Mouse (Mus musculus) monocyte, adult 5-6 weeks (primary cell): ENCODE results near the gene Pctp. TPM values are rescaled to one million over a fixed set of nuclear protein-coding genes. Genes with fewer than 3 reads are reported as not detected.
A peak's percentile ranks its signal among the peaks of the same experiment; 100 is the strongest.

Experiments used
- ATAC-seq: fragments of 153-309, 156-312 bp; replicated peaks from 2 replicates; pipeline ENCODE4 v1.8.0; 2017; ENCODE audit warnings: mild to moderate bottlenecking; ENCODE audit not compliant: low TSS enrichment, insufficient number of reproducible peaks, severe bottlenecking, poor library complexity, low FRiP score
- total RNA-seq: library from RNA; stranded (forward); fragments of 200-1000, 200-491, 200-594 nt; gene quantifications from 3 replicates; pipeline ENCODE4 v1.2.3, GENCODE M21; 2017

Pctp gene
- total RNA-seq, 1 experiment from 2014 or later = 16.6 TPM

- no peak for ATAC-seq
Observed at GRCm38 (mm10) chr11:90019161-90019560, 16.5 kb upstream of the Pctp start.

- no peak for ATAC-seq
Observed at GRCm38 (mm10) chr11:90015281-90015680, 12.6 kb upstream of the Pctp start.

DNA sequence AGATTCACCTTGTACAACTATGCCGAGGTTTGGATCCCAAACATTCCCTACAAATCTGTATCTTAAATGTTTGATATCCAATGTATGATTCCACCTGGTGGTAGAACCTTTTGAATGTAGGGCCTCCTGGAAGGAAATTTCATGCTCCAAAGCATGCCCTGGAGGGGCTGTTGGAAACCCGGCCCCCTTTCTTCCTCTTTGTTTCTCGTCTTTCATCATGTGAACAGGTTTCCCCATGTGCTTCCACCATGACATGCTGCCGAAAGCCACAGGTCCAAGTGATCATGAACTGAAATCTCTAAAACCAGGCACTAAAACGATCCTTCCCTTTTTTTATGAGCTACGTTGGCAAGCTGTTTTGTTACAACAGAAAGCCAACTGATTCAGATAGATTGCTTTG, 11.0 kb upstream of the Pctp start:
- no peak for ATAC-seq

DNA sequence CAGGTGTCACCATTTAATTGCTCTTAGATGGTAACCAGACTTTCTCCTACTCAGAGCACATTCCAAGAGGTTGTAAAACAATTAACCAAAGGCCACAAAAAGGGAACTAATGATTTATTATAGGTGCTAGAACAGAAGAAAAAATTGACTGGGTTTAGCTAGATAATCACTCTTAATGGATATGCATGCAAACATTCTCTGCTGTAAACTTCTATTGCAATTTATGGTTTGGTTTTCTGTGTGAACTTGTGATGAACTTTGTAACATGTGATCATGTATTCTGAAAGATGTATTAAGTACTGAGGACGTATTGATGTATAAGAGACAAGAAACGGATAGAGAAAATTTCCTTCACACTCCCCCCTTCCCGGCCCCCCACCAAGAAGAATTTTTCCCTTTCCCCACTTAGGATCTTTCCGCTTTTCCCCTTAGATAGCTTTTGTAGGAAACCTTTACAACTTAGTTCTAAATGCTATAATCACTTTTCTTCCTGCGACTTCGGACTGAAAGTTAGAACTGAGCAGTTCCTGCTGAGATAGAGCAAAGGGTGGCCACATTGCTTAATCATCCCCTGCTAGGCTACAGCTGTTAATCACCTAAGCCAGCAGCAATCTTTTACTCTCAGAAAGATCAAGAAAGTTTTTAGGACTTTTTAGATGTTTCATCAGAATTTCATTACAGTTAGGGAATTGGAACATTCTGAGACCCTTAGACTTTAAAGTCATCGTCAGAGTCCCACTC, 5.3 kb upstream of the Pctp start:
- ATAC-seq = no peak

GRCm38 (mm10) chr11:90006111-90006510, 3.4 kb upstream of the Pctp start:
- ATAC-seq = no peak

GRCm38 (mm10) chr11:90003386-90003785, 692 bp upstream of the Pctp start:
- ATAC-seq = no peak

GRCm38 (mm10) chr11:90002987-90003348, 274 bp upstream of the Pctp start:
- no peak for ATAC-seq

DNA sequence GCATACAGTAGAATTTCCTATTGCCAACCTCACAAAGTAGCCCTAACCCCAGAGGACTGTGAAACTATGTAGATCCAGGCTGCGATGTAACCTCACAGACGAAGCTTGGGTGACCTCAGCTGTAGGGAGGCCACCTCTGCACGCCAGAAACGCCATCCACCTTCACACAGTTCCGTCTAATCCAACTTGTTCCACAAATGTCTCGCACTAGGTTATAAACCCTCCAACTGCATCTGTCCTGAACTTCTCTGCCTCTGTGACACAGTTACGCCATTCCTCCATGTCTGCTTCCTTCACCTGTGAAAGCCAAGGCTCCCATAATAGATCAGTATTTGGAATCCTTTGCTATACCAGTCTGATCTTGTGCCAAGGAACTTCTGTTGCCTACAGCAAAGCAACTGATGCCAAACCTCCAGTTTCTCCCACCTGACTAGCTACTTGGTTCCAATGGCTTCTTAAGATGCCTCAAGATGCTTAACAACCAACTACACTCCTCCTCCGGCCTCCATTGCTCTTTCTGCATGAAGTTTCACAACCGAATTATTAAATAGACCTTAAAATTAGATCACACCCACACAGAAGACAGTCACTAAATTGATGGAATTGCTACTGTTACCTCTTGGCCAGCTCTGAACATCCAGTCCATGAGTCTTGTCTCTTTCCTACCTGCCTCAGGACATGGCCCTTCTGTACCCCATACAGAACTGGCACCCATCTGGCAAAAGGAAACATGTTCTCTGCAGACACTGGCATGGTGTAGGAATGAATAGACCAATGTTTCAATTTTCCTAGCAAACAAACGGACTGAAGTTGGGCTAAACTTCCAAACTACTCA, 1.1 kb downstream of the Pctp start:
- ATAC-seq = no peak

DNA sequence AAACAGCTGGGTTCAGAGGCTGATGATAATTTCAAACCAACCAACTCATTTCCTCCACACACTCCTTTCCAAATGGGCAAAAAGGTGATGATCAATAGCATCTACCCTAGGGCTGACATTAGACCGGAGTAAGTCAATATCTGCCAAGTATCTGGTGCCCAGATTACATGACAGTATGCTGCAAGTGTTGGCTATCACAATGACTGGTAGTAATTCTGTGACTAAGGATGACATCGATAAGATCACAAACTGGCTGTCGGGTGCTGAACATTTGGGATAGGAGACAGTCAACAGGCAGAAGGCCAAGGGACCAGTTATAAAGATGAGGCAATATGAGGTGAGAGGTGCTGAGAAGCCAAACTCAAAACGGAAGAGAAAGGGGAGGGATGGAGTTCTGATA, 2.0 kb downstream of the Pctp start:
- ATAC-seq = no peak

DNA sequence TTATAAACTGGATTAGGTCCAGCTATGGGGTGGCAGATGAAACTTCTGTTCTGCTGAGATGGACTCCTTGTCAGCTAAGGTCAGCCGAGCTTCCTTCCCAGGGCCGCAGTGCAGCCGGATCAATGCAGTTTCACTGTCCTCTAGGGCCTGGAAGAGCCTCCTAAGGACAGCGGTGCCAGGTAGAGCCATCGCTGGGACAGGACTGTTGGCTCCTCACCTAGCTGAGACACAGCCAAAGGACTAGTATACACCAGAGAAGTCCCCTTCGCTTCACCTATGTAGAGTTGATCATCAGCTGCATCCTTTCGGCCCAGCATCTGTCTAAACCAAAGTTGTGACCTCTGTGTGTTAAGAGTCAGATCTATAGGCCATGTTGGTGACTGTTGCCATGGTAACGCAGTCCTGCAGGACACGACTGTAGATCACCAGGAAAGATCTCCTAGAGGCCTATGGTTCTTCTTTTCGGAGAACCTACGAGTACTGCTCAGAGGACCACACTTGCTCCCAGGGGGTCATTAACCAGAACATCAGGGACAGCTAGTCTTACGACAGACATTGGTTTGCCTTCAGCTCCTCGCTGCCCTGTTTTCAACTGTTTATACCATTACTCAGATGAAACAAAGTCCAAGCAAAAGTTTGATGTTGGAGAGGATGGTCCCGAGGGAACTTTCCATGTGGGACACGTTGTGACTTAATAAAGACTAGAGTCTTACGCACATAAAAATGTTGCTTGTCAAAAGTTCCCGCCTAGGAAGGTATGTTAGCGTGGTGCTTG, 3.5 kb downstream of the Pctp start:
- no peak for ATAC-seq

GRCm38 (mm10) chr11:89996856-89997255, 5.8 kb downstream of the Pctp start:
- ATAC-seq = no peak

DNA sequence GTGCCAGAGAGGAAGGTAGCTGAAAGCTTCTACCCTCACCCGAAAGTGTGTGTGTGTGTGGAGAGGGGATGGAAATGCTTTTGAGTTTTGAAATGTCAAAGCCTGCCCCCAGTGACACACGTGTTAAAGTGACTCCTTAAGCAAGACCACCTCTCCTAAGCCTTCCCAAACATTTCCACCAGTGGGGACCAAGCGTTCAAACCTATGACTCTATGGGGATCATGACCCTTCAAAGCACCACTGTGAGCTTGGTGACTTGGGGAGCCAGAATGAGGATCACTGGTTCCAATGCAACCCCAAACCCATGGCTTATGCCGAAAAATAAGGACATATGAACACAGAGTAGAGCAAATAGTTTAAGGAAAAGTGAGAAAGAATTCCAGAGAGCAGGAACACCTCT, 6.3 kb downstream of the Pctp start:
- ATAC-seq = no peak

- no peak for ATAC-seq
Observed at GRCm38 (mm10) chr11:89995596-89995995, 7.1 kb downstream of the Pctp start.

GRCm38 (mm10) chr11:89994706-89995105, 8.0 kb downstream of the Pctp start:
- ATAC-seq = no peak

DNA sequence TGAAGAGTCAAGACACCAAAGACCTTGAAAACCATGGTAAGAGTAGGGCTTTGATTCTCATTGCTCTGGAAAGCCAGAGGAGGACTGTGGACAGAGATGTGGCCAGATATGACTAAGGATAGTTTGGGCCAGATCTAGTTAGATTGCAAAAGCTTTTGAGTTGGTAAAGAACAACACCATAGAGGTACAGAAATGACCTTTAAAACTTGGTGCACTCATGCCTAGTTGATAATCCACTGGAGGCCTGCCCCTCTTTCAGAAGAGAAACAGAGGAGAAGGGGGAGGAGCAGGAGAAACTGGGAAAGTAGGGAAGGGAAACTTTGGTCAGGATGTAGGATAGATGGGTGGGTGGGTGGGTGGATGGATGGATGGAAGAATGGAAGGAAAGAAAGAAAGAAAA, 11.0 kb downstream of the Pctp start:
- no peak for ATAC-seq

GRCm38 (mm10) chr11:89988936-89989589, 13.6 kb downstream of the Pctp start:
- ATAC-seq = peak; percentile 51; the same call in 1 of the 2 replicates

DNA sequence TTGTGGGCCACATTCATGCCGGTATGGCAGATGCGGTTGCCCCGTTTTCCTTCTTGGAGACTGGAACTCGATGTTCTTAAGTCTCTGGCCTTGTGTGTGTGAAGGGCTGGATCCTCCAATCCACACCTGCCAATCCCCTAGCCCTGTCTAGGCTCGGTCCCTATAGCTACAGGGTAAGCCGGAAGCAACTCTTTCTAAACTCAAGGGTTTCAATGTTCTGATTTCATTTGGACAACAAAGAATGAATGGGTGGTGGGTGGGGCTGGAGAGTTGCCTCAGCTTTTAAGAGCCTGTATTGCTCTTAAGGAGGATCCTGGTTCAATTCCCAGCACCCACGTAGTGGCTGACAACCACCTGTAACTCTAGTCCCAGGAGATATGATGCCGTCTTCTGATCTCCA, 16.2 kb downstream of the Pctp start:
- no peak for ATAC-seq

DNA sequence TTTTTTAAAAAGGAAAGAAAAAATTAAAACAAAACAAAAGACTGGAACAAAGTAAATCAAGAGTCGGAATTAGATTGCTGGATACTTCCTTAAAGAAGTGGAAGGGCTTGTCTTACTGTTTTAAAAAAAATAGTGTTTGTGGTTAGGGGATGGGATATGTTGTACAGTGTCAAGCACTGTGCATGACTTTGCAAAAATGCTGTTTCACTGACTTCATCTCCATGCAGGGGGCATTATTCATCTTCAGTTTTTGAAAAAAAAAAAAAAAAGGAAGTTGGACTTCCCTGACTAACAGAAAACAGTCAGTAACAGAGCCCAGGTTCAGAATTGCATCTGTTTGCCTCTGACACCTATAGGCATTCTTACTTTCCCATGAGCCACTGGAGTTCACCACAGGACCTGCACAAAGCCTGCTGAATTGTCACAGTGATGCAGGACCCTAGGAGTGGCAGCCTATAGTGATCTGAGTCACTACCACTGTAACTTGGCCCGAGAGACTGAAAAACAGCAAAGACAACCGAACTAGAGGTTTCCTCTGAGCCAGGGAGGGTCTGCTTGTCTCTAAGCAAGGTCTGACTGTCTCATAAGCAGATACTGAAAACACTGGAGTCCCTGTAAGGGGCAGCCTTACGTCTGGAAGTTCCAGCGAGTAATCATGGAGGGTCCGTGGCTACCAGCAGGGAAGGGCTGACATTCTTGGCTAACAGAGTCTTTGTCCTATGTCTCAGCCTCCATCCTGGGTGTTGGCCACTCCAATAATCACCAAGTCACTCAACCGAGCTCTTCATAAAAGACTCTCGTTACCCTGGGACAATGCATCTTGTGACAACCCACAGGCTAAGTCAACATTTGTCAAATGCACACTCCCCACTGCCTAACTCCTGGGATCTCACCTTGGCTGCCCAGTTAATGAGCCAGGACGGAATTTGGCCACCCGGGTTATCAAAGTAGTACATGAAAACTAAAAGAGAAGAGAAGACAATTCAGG, 17.2 kb downstream of the Pctp start:
- no peak for ATAC-seq
